In the genomic region with DNA sequence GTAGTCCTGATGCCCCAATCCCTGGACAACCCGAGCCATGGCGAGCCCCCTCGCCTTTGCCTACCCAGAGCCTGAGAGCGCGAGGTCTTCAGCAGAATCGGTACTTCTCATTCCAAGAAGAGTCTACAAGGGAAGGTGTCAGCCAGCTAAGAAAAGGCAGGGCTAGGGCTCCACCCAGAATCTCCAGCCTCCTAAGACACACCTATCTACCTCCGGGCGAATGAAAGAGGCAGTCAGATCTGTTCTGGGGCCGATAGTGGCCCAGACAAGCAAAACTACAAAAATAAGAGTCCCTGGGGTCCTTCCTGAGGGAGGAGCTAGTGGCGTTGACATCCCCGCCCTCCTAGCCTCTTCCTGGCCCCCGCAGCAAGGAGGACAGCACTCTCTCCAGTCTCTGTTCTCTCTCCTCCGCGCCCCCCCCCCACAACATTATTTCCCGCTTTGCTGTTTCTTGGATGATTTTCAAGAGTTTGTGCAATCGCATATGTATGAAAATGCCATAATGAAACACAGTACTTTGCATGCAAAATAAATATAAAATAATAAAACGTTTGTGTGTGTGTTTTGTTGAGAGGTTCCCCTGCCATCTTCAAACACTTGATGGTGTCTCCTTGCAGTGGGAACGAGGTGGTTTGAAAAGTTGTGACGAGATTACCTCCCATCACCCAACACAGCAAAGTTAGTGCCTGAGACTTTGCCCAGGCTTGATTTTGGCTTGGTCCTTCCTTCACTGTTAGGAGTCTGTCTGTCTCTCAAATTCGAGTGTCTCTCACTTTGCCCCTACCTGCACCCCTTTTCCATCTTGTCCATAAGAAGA, we compare ENCODE assay signal across 8 mouse cellular contexts. TPM values are rescaled to one million over a fixed set of nuclear protein-coding genes. Genes with fewer than 3 reads are reported as not detected.
DNase-seq lines count a peak whose midpoint lies in the region; ATAC-seq and TF ChIP-seq lines count a peak whose summit lies in the region.

No protein-coding gene starts in this region.

- peaks cover 8% of the 10 kb centered on the region for H3K27me3 ChIP-seq in hindbrain, embryonic 15.5 days
- no peaks in the 10 kb centered on the region for H3K27me3 ChIP-seq in liver, postnatal 0 days (ENCODE audit: insufficient read depth, low read length)

- TF ChIP-seq CTCF in lung, adult 2 months (IDR thresholded peaks at IDR 0.05; ENCODE audit: insufficient read depth, low read length), result no peak
- TF ChIP-seq CTCF in liver, postnatal 0 days (IDR thresholded peaks at IDR 0.05; ENCODE audit: low read depth), result no peak

- DNase-seq in lung, adult 2 months, result no peak
- no peak for DNase-seq in lung, postnatal 14 days
- peak; percentile 56 for DNase-seq in fibroblast of lung, adult 2 months (ENCODE audit: low read depth)
- DNase-seq in liver, postnatal 0 days, result peak; percentile 66
- DNase-seq in ovary, postnatal 14 days (ENCODE audit: low spot score), result no peak
- DNase-seq in right cerebral cortex, postnatal 4 days, result no peak

- no peaks in the 10 kb centered on the region for H3K9me3 ChIP-seq in hindbrain, embryonic 15.5 days
- peaks cover 4% of the 10 kb centered on the region; the same call in 1 of the 2 replicates for H3K9me3 ChIP-seq in liver, postnatal 0 days (ENCODE audit: low read length)

- 2% methylated on average over 19 of the region's 20 CpGs for WGBS in lung, adult 2 months
- WGBS in hindbrain, embryonic 15.5 days, result 4% methylated on average over 19 of the region's 20 CpGs
- WGBS in liver, postnatal 0 days (ENCODE audit: insufficient replicate concordance), result 3% methylated on average over 20 of the region's 20 CpGs

- peak overlapping the region; percentile 99 for H3K4me2 ChIP-seq in hindbrain, embryonic 15.5 days
- H3K4me2 ChIP-seq in liver, postnatal 0 days (ENCODE audit: low read depth, low read length), result peak overlapping the region; percentile 82

- H3K4me1 ChIP-seq in lung, adult 2 months (ENCODE audit: control insufficient read depth, insufficient read depth, low read length), result peaks cover 4% of the 10 kb centered on the region; the same call in 1 of the 2 replicates
- peaks cover 25% of the 10 kb centered on the region for H3K4me1 ChIP-seq in hindbrain, embryonic 15.5 days (replicated peaks)
- H3K4me1 ChIP-seq in liver, postnatal 0 days (ENCODE audit: insufficient read depth), result peaks cover 30% of the 10 kb centered on the region

- H3K9ac ChIP-seq in hindbrain, embryonic 15.5 days, result peak overlapping the region; percentile 61; the same call in 1 of the 2 replicates
- H3K9ac ChIP-seq in liver, postnatal 0 days (replicated peaks), result peak overlapping the region; percentile 78

- no peak overlapping the region for H3K27ac ChIP-seq in hindbrain, embryonic 15.5 days (replicated peaks)
- peak overlapping the region; percentile 78 for H3K27ac ChIP-seq in liver, postnatal 0 days (ENCODE audit: low read depth)

- ATAC-seq in hindbrain, embryonic 15.5 days (ENCODE audit: low FRiP score, low read depth), result 0 out of 2 replicates have a peak, but pooled peaks have one; percentile 31
- ATAC-seq in liver, postnatal 0 days, result peak; percentile 83
- ATAC-seq in neutrophil, adult 5-6 weeks (ENCODE audit: extremely low read depth, insufficient number of reproducible peaks, low FRiP score, poor library complexity, severe bottlenecking), result peak; percentile 68

- peak; percentile 44; the same call in 1 of the 2 replicates for TF ChIP-seq POLR2A in lung, adult 2 months (IDR thresholded peaks at IDR 0.05; ENCODE audit: borderline replicate concordance, extremely low read depth, low read depth, low read length)

- peak overlapping the region; percentile 89 for H3K4me3 ChIP-seq in lung, adult 2 months (replicated peaks; ENCODE audit: extremely low read depth, low read depth, low read length)
- peak overlapping the region; percentile 61 for H3K4me3 ChIP-seq in hindbrain, embryonic 15.5 days
- H3K4me3 ChIP-seq in liver, postnatal 0 days (ENCODE audit: low read depth, low read length), result peak overlapping the region; percentile 61

- H3K36me3 ChIP-seq in hindbrain, embryonic 15.5 days, result no peaks in the 10 kb centered on the region
- no peaks in the 10 kb centered on the region for H3K36me3 ChIP-seq in liver, postnatal 0 days (replicated peaks; ENCODE audit: insufficient read depth, low read length)

- no peak; the same call in 1 of the 2 replicates for TF ChIP-seq EP300 in liver, postnatal 0 days (IDR thresholded peaks at IDR 0.05; ENCODE audit: low read depth)

RNA-seq across cellular contexts. Expression of a gene that starts 1.7 kb away (rescaled TPM):
- 17.8 and 24.4 TPM in 2 replicates for polyA plus RNA-seq in lung, adult 2 months (2012; rRNA removed)
- polyA plus RNA-seq in hindbrain, embryonic 15.5 days (2015; fragmentation: Nextera tagmentation; extraction: Ambion mirVana), result 6.8 and 7.8 TPM in 2 replicates
- 5.2 and 6.2 TPM in 2 replicates for polyA plus RNA-seq in liver, postnatal 0 days (2015; fragmentation: Nextera tagmentation; extraction: Ambion mirVana)
- total RNA-seq in neutrophil, adult 5-6 weeks (2017), result 52.3 and 56.3 TPM in 2 replicates

Comparison
In these comparisons a context has a peak if more than half of its experiments do, and no peak if none do; other contexts are left out.
1. DNase-seq: peak in fibroblast of lung, adult 2 months (single experiment) and liver, postnatal 0 days (single experiment); none in lung, adult 2 months (single experiment), lung, postnatal 14 days (single experiment), ovary, postnatal 14 days (single experiment) and right cerebral cortex, postnatal 4 days (single experiment).
2. ATAC-seq: peak in every context shown above with its lines; median percentile 83 in liver, postnatal 0 days; 68 in neutrophil, adult 5-6 weeks; 31 in hindbrain, embryonic 15.5 days.
3. Peak in every context shown above with its lines, with median percentiles within 50 percentile points of each other: H3K4me3 ChIP-seq.